Mouse (Mus musculus): Measurements from ENCODE around the gene Treml1. TPM values are rescaled to one million over a fixed set of nuclear protein-coding genes. Genes with fewer than 3 reads are reported as not detected.

The Treml1 gene
- polyA plus RNA-seq, 1 experiment = 0.28 TPM

DNA sequence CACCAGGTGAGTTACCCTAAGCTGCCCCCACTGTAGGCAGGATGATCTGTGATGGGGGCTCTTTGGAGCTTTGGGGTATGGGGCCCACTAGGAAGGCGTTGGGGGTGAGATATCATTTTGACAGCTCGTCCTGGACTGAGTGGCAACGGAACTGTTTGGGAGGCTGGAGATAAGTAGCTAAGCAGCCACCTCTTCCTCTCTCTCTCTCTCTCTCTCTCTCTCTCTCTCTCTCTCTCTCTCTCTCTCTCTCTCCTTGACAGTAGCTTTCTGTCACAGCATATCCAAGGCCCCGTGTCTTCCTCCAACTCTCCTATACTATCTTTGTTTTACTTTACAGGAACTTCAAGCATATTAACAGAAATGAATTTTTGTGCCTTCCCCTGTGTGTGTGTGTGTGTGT is 746 bp downstream of the Treml1 start:
- DNase-seq (ENCODE audit: low read depth) = no peak

DNA sequence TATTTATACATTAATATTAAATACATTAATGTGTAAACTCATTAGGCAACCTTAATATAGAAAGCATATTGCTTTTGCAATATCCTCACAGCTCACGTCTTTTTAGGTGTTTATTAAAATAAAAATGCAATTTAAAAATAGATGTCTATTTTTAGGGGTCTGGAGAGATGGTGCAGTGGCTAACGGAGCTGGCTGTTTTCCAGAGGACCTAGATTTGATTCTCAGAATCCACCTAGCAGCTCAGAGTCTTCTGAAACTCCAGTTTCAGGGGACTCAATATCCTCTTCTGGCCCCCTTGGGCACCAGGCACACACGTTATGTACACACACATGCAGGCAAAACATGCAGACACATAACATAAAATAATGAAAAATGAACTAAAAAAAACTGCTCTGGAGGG is 2.6 kb downstream of the Treml1 start:
- DNase-seq (ENCODE audit: low read depth) = no peak

DNA sequence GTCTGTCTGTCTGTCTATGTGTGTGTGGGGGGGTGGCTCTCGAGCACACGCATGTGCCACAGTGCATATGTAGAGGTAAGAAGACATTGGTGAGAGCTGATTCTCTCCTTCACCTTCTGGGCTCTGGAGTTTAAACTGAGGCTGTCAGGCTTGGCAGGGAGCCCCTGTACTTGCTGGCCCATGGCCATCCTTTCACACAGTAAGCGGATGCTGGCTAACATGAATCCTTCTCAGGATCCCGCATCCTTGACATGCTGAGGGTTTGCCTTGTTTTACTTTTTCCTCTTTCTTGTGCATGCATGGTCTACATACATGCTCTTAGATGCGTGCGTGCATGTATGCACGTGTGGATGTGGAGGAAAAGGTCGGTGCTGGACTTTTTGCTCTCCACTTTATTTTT is 3.2 kb downstream of the Treml1 start:
- DNase-seq (ENCODE audit: low read depth) = no peak

DNA sequence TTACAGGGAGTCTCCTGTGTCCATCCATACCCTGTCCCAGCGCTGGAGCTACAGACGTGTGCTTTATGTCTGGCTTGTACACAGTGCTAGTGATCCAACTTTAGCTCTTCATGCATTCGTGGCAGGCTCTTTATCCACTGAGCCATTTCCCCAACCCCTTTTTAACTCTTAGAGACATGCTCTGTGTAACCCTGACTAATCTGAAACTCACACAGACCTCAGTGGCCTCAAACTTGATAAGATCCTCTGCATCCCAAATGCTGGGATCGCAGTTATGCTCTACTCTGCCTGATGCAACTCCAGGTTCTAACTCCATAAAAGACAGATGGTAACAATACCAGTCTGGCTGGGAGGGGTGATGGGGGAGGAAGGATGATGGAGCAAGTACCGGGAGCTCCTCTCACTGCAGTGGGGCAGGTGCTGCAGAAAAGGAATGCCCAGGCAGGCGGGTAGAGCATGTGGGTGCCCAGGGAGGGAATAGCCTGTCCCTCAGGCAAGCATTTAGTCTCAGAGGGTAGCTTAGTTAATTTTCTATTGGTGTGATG is 3.8 kb downstream of the Treml1 start:
- DNase-seq (ENCODE audit: low read depth) = no peak

DNA sequence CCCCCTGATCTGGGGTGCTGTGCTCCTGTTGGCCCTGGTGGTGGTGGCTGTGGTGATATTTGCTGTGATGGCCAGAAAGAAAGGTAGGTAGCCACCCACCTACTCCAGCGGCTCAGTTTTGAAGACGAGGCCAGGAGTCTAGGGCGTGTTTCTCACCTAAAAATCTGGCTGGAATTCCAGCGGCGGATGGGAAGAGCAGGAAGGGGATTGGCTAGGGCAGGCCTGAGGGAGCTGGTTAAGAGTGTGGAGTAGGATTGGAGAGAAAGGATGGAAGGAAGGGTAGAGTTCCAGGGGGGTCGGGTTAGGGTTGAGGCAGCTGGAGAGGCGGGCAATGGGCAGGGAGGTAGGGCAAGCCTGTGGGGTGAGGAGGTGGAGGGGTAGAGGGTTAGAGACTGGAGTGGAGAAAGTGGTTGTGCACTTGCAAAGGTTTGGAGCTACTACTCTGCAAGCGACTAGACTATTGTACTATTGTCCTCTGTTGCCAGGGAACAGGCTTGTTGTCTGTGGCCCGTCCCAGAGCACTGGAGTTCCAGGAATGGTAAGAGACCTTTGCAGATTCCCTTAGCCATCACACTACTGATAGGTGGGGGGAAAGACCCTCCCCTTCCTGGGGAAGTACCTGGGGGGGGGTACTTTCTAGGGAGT is 5.9 kb downstream of the Treml1 start:
- no peak for DNase-seq (ENCODE audit: low read depth)

DNA sequence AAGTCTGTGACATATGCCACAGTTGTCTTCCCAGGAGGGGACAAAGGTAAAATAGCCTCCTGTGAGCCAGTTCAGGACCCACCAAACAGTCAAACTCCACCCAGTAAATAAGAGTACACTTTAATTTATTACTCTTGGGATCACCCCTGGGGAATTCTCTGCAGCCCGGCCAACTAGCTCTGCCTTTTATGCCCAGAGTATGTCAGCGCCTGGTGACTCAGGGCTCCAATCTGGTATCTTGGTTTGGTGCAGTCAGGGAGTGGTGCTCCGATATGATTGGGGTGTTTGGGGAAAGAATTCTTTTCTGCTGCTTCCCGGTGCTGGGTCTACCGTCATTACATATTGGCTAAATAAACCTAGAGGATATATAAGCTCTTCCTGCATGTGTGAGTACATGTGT is 7.1 kb downstream of the Treml1 start:
- DNase-seq (ENCODE audit: low read depth) = no peak

DNA sequence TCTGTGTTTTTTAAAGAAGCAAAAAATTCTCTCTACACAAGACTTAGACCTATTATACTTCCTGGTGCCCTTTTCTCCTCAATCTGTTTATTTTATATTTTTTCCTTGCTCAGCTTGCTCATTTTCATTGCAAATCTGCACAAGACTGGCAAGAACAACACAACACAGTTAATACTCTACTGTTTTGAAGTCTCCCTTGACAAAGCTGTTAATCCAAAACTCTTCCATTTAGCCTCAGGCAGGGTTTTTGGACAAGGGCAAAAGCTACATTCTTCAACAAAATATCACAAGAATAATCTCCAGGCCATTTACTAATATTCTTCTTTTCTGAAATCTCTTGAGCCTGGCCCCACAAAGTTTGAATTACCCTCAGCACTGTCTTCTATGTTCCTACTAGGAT is 11.9 kb downstream of the Treml1 start:
- no peak for DNase-seq (ENCODE audit: low read depth)

DNA sequence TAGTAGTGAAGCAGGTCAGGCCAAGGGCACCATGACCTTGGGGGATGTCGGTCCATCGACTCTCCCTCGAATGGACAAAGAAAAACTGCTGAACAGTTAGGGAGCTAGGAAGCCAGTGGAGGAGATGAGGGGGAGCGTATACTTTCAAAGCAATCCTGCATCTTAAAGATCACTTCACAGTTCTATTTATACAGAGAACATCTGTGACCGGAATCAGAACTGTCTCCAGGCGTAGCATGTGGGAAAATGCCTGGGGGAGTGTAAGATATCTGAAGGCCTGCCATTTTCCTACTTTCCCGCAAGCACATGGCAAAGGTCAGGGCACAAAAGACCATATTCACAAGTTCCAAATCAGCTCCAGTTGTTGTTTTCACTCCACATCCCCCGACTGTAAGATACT is 13.3 kb downstream of the Treml1 start:
- DNase-seq (ENCODE audit: low read depth) = no peak

DNA sequence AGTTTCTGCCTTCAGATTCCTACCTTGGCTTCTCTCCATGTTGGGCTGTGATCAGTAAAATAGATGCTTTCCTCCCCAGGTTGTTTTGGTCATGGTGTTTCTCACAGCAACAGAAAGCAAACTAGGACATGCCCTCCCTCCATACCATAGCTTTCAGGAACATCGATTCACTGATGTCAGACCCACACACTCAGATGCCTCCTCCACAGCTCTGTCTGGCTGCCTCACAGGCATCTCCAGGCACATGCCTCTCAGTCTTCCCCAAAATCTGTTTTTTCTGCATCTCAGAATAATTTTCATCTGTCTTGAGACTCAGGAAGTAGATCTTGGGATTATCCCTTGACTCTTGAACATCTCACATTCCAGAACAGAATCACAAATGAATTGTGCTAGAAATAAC is 16.4 kb downstream of the Treml1 start:
- DNase-seq (ENCODE audit: low read depth) = no peak

DNA sequence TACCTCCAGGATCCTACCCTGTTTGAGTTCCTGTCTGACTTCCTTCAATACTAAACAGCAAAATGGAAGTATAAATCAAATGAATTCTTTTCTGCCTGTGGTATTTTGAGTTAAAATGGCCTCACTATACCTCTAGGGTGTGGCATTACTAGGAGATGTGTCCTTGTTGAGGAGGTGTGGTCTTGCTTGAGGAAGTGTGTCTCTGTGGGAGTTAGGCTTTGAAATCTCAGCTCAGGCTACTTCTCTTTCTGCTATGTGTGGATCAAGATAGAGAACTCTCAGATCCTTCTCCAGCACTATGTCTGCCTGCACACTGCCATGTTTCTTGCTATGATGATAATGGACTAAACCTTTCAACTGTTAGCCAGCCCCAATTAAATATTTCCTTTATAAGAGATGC is 19.3 kb downstream of the Treml1 start:
- DNase-seq (ENCODE audit: low read depth) = no peak

DNA sequence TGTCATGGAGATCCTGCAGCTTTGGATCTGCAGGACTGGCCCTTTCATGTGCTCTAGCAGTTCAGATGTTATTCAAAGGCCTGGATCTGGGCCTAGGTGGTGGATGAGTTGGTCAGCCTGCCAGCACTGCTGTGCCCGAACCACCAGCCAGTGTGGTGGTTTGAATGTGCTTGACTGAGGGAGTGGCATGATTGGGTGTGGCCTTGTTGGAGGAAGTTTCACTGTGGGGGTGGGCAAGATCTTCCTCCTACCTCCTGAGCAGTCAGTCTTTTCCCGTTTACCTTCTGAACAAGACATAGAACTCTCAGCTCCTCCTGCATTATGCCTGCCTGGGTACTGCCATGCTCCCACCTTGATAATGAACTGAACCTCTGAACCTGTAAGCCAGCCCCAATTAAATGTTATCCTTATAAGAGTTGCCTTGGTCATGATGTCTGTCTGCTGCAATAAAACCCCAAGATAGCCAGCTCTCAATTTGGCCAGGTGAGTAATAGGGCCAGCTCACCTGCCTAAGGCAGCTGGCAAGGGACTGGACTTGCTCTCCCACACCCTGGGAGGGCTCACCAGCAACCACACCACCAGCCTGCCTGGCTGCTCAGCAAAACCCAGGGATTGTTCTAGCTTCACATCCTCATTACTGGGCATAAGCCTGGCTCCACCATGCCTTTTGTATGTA is 26.2 kb downstream of the Treml1 start:
- DNase-seq (ENCODE audit: low read depth) = no peak

DNA sequence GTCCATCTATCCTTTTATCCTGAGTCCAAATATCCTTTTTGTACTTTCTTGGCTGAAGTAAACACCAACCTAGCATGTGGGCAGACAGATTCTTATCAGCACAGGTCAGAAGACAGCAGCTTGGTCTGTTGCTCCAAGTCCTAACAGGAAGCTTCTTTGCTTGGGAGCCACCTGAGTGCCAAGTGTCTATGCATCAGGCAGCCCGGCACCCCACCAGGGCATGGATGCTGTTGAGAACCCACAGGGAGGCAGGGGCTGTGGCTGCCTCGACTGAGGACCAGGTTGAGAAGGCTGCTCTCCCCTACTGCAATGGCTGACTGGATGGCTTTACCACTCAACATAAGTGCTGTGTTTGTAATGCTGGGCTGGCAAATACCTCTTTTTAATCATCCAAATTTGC is 28.9 kb downstream of the Treml1 start:
- no peak for DNase-seq (ENCODE audit: low read depth)

DNA sequence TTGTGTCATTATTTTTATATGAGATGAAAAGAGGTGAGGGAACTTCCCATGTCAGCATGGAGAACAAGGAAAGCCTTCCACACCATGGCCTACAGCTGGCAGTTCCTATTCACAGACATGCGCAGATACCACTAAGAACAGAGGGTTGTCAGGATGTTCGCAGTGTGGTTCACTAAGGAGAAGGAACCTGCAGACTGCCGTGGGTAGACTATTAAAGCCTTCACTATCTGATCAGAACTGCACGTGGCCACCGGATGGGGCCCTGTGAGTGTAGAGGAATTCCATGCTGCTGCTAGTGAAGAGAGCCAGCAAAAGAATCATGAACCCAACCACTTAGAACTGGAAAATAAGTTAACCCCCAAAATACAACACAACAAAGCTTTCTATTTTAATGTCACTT is 29.7 kb downstream of the Treml1 start:
- no peak for DNase-seq (ENCODE audit: low read depth)

DNA sequence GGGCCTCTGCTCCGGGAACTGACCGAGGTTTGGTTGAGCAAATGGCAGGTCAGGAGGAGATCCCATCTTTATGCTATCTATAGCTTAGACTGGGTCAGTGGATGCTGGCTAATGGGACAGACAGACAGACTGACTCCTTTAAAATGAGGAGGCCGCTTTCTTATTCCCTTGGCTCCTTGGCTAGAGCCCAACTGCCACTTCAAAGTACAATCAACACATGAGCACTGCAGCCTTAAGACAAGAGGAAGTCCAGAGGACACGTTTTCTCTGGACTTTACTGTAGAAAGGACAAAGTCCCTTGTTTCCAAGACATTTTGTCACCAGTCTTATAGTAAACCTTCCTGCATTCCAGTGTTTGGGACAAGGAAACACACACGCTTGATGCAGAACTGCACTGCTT is 31.7 kb downstream of the Treml1 start:
- DNase-seq (ENCODE audit: low read depth) = no peak

DNA sequence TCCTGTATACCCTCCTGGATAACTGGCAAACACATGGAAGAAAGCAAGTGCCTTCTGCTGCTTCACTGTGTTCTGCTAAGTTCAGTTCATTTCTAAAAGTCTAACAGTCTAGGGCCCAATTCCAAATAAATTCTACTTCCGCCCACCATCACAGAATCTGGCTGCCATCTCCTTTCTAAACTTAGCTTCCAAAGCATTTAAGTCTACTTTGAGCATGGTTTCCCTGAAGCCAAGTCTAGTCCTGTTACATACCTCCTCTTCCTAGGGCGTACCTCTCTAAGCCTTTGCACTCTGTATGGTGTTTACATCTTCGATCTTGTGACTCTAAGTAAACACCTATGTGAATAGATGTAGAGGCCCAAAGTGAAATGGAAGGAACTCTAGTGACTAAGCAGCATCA is 32.9 kb downstream of the Treml1 start:
- DNase-seq (ENCODE audit: low read depth) = no peak

DNA sequence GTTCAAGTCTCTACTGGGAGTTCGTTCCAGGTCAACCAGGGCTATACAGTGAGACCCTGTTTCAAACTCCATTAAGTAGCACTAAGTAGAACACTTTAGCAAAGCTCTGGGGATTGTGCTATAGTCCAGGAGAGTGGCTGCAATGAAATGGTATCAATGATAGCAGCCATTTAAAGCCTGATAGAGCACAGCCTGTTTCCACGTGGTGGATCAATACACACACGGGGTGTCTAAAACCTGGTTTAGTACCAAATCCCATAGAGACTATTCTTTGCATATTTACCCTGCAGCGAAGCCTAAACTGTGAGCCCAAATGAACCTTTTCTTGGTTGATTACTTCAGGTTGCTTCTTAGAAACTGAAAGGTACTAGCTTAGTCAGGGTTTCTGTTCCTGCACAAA is 42.0 kb downstream of the Treml1 start:
- DNase-seq (ENCODE audit: low read depth) = no peak

DNA sequence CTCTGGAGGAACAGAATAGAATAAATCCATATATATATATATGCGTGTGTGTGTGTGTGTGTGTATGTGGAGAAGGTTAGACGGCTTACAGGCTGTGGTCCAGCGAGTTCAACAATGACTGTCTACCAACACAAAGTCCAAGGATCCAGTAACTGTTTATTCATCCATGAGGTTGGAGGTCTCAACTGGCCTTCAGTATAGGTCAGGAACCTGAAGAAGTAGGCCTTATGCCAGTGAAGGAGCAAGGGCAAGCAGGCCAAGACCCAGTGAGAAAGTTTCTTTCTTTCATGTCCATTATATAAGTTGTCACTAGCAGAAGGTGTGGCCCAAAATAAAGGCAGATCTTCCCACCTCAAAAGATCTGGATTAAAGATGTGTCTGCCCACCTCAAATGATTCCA is 43.0 kb downstream of the Treml1 start:
- DNase-seq (ENCODE audit: low read depth) = no peak

DNA sequence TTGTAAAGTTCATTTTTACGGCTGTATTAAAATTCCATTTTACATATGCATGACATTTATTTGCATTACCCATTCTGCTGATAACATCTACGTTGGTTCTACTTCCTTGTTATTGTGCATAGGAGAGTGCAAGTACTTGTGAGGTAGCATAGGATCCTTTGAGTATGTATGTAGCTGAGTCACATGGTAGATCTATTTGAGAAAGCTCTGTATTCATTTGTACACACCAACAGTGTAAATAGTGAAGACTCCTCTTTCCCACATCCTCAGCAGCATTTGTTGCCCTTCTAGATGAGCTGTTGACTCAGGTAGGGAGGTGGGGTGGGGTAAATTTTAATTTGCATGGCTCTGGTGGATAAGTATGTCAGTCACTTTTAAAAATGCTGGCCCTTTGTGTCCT is 44.1 kb downstream of the Treml1 start:
- DNase-seq (ENCODE audit: low read depth) = no peak

DNA sequence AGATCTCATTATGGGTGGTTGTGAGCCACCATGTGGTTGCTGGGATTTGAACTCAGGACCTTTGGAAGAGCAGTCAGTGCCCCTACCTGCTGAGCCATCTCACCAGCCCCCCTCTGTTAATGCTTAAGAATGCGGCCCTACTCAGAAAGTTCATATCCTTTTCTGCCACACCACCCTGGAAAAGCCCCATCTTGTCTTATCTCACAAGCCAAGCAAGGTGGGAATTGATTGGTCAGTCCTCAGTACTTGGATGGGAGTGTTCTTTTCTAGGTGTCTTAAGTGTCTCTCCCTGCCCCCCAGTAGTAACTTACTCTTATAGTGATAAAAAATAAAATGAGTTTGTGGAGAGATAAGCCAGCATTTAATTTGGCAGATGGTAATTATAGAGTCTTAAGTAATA is 45.0 kb downstream of the Treml1 start:
- DNase-seq (ENCODE audit: low read depth) = no peak

DNA sequence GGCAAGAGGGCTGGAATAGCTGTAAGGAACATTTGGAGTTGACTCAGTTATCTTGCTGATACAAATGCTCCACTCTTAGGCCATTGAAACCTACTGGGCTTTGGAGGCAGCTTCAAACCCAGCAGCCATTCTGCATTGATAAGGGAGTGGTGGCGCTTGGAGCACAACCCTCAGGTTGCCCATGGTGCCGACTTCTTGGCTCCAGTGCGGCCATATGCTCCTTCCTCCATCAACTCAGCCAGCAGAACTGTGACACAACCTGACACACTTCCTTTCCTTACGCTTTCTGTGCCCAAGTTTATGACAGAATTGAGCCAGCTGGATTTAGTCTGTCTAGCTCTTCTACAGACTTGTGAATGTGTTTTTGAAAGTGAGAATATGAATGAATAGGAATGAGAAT is 47.4 kb downstream of the Treml1 start:
- DNase-seq (ENCODE audit: low read depth) = no peak

DNA sequence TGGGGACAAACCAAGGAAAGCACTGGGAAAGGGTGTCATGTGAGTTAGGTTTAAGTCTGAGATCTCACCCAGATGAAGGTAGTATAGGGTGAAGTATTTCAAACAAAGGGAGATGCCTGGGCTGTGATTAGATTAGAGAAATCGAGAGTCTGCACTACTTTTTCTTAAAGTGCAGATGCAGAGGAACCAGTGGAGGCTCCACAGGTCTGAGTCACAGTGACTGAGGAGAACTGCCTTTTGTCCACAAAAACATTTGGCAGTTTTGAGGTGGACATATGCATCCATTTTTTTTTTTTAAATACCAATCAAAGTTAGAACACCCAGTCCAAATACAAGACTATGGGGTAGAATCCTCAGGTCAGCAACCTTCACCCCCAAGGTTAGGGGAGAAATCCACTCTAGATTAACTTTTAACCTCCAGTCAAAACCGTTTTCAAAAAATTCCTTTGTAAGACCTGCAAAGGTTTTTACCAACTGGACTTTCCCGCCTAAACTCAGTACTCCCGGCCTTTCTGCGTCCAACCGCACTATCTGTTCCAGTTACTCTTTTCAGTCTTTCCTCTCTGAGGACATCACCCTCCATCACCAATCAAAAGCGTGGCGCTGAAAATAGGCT is 48.3 kb downstream of the Treml1 start:
- DNase-seq (ENCODE audit: low read depth) = no peak

DNA sequence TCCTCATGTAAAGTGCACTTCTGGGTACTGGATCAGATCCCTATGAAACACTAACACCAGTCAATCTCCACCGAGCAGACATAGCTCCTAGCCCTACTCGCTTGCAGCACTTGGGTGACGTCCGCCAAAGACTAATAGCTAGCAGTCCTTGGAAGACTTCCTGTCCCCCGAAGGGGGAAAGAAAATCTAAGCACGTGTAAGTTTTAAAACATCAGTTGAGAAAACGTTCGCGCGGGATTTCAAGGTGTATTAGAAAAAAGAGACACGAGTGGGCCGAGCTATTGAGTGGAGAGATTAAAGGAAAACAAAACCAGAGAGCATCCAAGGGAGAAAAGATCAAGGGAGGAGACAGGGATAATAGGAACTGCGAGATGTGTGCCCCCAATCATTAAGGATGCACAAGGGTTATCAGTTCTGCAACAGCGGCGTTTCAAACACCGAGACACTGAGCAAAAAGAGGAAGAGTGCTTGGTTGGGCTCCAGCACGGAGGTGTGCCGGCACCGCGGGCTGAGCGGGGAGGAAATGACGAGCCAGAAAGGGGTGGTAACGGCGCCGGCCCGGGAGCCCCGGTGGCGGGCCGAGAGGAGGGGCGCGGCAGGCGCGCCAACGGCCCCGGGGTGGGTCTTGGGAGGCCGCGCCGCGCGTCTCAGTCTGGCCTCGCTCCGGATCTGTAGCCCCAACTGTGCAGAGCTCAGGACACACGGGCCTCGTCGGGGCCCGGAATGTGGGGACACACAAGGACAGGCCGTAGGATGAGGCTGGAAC is 49.0 kb downstream of the Treml1 start:
- DNase-seq (ENCODE audit: low read depth) = no peak
